Mouse (Mus musculus) kidney, adult 2 months (tissue): ENCODE data around the gene Trim39.

Experiments used
- CTCF ChIP-seq: fragments of 200-500 bp; conservative IDR thresholded peaks from 2 replicates; pipeline ENCODE4 v1.5.1; 2011; ENCODE audit warnings: low read depth, mild to moderate bottlenecking, control low read depth, low read length, moderate library complexity, mixed read lengths; ENCODE audit not compliant: insufficient read depth, insufficient read length
- POLR2A ChIP-seq: fragments of 200-500 bp; IDR thresholded peaks from one replicate; pipeline ENCODE4 v1.6.1; 2011; ENCODE audit warnings: low read depth, low read length, control low read depth

DNA sequence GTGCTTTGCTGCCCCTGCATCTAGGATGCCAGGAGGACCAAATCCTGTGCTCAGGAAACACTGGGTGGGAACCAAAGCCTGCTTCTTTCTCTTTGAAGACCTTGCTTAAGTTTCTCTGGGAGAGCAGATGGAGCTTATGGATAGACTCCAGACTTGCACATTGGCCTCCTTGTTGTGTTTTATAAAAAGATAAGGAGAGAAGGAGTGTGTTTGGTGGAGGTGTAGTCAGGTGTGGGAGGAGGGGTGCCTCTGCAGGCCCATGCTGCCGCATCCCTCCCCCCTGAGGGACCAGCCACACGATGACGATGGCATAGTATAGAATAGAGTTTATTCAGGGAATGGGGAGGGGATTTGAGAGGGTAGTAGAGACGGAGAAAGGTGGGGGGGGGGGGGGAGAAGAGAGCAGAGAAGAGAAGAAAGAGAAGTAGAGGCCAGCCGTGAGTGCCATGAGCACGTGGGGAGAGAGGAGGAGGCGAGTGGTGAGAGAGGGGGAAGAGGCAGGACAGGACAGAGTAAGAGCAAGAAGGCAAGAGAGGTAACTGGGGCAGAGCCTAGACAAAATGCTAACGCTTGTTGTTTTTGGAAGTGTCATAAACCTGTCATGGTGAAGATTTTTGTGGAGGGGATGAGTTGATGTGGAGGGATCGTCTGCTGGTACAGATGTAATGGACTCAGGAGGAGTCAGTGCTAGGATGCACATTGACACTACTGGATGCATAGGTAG is 758 bp upstream of the Trim39 start:
- TF ChIP-seq POLR2A (no peak), CTCF (no peak)
